Mouse (Mus musculus) spleen, adult 12 weeks (tissue): ENCODE data around the gene Upp1.
"Not testable (repeated sequence)": the region's sequence is repeated elsewhere in the genome, so short reads cannot be mapped to it uniquely, and the experiment has no call there.

Experiments used
- DNase-seq: peaks from one replicate; pipeline ENCODE4 v3.0.0; 2022; ENCODE audit warnings: low spot score

Upp1 gene

DNA sequence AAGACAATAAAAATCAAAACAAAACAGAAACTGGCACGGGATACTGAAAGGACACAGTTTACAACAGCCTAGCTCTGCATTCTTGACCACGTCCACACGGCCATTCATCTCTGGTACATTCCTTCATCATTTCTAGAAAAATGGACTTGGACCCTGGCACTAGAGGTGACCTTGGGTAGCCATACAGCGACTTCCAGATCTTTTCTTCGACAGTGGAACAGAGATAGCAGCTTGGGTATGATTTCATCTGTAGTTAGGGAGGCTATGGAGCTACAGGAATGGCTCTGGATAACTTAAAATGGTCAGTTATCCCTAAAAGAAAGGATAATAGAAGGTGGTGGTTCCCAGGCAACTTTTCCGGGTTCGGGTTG lies at the start of gene Upp1:
TSS of gene Upp1 (plus strand) at position 54 of the 371 bp plus-strand sequence.
- no peak for DNase-seq

DNA sequence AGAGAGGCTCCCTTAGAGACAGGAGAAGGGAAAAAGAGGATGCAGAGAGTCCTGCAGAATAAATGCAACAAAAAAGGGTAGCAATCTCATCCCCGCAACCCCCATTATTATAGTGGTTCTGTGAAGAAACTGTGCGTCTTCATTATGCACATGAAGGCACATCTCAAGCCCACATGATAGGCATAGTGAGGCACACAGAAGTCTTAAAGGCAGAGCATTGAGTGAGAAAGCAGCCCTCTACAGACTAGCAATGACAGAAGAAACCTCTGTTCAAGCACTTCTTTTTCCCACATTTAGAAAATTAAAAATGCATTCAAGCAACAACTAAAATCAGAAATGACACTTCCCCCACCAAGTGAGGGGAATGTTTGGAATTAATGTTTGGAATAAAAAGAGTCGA lies 41.5 kb upstream of the Upp1 start:
- no peak for DNase-seq

DNA sequence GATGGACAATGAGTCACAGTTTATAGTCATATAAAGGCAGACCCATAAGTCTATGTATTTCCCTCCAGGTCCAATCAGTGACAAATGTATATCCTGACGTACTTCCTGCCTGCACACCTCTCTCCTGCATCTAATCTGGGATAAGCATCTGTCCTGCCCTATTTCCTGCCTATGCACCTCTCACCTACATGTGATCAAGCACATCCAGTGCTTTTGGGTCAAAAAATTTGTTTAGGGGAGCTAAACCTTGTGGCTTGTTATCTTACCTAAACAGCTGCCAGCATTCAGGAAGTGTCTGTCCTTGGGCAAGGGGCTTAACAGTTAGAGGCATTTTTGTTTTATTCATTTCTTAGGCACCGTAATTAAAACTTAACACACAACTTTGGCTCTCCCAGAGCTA lies 4.7 kb upstream of the Upp1 start:
- DNase-seq: no peak

DNA sequence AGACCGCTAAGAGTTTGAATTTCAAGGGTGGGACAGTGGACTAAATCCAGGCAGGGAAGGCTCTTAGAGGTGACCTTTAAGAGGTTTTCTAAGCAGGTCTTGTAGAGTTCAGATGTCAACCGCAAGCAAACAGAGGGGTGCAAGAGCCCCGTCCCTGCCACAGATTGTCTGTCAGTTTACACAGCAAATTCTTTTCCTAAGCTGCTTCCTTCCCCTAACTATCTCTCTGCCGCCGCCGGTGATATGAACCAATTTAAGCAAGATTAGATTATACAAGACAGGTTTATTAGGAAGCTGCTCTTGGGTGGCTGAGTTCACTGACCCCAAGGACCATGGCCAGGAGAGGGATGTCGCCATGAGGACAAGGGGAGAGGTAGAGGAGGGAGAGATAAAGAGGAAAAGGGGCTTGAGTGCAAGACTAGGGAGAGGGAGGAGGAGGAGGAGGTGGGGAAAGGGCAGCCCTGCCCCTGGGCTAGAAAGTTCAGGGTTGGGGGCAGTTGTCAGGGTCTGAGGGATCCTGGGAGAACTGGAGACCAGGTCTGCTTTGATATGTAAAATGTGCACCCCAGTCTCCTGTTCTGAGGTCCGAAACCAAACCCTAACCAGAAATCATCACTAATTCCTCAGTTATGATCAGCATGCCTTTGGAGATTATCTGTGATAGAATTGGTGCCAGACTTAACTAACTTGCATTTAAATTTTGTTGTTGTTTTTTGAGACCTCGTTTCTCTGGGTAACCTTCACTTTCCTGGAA lies 2.4 kb upstream of the Upp1 start:
- no peak for DNase-seq

DNA sequence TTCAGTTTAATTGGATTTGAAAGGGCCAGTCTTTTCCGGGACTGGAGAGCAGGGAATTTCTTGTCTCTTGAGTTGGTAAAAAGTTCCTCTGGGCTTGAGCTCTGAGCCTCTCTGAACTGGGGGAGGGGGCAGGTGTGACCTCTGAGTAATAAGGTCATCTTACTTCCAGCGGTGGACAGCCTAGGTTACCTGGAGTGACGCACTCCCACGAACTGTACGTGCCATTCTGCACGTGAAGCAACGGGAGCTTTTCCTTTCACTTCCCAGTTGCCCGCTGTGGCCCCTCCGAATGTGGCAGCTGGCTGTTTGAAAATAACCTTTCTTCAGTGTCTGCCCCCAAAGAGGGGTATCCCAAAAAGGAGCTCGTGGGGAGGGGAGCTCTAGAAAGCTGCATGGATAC lies 1.8 kb upstream of the Upp1 start:
- no peak for DNase-seq

DNA sequence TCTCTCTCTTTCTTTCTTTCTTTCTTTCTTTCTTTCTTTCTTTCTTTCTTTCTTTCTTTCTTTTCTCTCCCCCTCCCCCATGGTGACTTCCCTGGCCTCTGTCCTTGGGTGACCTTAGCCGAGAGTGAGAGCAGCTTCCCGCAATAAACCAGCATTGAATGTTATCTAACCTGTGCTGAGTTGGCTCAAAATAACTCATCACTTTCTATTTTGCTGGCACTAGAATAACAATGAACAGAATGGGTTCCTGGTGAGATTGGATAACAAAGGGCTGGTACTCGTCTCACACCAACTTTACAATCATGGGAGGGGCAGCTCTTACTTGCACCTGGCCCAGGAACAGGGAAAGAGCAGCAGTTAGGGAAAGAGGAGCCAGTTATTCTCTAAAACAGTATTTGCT lies 987 bp upstream of the Upp1 start:
- DNase-seq: no peak

DNA sequence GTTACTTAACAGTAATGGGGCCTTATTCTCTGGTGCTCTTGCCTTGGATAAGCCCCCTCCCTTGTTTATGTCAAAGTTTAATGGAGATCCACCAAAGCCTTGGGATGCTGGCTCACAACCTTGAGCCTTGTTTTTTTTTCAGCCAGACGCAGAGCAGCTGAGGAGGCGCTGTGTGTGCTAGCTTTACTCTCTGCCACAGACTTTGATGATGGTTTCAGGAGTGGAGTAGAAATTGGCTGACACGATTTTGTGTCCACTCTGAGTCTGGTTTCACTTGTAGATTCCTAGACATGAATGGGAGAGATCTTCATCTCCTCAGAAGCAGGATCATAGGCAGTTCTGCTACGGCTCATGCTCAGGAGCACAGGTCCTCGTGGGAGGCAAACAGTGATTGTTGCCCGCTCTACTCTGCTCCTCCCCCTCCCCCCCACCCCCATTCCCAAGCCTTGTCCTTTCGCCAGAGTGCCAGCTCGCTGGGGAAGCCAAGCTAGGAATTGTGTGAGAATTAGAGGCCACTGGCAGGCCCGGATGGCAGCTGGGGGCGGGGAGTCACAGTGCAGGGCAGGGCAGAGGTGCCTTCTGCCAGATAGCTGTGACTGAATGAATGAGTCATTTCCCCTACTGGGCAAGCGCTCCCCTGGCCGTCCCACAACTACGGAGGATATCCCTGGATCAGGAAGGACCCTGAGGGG lies 399 bp upstream of the Upp1 start:
- no peak for DNase-seq

DNA sequence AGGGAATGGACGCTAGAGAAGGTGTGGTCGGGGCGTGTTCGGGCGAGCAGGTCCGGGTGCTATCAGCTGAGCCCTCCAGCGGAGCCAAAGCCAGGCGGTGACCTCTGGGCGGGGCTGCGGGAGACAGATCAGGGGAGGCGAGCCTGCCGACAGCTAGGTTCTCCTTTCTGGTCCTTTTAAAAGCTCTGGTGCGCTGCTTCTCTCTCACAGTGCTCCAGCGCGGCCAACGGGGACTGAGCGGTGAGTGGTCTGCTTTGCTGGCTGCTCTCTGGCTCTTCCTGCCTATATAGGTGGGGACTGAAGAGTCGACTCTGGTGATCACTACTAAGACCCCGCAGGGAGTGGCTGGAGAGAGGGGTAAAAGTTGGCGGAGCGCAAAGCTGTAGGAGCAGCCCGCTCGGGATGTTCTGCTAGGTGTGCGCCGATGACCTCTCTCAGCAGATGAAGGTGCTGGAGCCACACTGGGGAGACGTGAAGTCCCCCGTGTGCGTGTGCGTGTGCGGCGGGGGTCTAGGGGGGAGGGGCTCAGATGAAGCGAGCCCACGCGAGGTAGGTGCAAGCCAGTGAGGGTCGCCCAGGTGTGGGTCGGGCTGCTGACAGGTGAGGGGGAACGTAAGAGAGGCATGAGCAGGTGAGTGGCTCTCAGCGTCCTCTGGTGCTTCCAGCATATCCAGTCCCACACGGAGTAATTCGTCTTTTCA lies 668 bp downstream of the Upp1 start:
- DNase-seq: no peak

DNA sequence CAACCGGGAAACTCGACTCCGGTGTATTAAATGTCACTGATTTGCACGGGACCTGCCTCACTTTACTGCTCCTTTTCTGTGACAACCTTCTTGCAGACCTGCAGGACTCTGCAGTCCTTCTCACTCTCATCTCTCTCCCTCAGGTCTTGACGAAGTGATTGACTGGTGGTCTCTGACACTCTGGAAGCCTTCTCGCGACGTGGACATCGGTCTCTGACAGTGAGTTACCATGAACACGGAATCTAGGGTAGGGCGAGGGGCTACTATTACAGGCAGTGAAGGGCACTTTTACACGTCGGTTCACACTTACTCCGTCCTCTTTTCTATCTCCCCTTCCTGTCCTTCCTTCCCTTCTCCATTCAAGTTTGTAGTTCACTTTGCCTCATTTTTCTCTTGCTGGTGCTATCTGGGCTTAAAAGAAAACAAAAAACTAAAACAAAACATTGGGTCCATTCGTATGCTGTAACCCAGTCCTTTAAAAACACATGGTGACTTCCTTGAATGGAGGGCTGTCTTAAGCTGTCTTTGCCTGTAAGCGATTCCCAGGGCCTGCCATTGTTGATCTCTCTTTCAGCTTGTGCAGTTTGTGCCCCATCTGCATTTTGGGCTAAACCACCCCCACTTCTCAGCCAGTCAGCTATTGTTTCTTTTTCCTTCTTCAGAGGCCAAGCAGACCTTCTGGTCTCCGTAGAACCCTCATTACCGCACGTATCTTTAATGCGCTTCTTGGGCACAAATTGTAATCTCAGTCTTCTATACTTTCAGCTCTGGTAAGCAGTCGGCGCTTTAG lies 1.5 kb downstream of the Upp1 start:
- no peak for DNase-seq

DNA sequence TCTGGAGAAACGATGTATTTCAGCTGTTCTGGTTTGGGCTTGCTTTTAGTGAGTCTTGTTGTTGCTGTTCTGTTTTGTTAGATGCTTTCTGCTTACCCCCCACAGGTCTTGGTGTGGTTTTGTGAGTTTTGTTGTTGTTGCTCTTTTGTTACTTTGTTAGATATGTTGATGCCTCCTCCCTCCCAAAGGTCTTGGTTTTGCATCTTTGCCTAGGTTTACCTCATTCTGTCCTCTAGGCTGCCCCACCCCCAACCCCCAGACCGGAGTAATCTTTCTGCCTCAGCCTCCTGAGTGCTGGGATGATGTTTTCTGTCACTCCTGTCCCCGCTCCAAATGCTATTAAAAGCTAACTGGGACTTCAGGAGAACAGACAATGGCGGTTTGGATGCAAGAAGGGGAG lies 4.4 kb downstream of the Upp1 start:
- no peak for DNase-seq

DNA sequence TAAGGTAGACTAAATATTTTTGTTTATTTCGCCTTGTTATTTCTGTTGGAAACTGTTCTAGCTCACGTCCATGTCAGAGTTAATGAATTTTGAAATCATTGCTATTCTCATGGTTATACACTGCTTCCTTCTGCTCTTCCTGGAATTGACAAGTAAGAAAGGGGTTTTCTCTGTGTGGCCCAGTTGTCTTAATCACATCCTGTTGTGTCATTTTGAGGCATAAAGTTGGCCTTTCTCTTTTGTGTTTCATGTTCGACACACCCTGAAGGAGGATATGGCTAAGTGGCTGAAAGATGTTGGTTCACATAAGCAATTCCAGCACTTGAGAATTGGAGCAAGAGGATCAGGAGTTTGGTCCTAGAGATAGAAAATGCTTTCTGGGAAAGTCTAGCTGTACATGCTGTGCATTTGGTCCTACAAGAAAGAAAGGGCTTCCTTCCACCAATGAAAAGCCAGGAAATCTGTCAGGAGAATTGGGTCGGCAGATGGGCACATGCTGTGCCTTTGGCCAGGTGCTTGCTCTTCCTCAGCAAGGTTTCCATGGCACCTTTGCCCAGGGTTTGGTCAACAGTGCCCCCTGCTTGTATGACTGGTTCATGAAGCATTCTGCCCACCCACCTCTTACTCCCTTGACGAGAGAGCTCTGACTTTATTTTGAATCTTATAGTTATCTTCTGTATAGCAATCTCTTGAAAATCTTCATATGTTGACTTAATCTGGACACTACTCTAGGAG lies 8.6 kb downstream of the Upp1 start:
- DNase-seq: no peak

DNA sequence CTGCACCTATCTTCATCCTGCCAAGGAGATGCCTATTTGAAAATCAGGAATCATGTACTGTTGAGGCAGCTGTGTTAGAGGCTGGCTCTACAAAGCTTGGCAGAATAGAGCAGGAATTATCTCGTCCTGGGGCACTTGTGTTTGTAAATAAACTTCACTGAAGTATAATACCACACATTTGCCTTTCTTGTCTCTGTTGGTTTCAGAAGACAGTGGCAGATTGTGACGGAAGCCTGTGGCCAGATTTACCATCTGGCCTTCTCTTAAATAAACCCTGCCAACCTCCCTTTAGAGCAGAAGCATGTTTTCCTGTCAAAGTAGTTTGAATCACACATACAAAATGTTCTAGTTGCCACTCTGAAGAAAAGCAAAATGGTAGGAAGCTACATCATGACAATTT lies 10.2 kb downstream of the Upp1 start:
- DNase-seq: no peak

DNA sequence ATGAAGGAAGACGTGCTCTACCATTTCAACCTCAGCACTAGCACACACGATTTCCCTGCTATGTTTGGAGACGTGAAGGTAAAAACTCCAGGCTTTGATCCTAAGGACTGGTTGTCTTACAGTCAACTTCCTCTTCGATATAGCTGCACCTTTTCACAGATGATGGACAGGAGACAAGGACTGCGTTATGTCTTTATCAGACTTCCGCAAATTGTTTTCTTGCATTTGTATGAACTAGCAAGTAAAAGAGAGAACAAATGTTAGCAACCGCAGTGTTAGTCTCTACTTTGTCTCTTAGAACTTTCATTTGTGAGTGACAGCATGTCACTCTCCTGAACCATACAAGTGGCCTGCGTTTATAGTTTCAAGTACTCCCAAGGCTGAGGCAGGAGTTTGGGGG lies 11.6 kb downstream of the Upp1 start:
- DNase-seq: no peak

DNA sequence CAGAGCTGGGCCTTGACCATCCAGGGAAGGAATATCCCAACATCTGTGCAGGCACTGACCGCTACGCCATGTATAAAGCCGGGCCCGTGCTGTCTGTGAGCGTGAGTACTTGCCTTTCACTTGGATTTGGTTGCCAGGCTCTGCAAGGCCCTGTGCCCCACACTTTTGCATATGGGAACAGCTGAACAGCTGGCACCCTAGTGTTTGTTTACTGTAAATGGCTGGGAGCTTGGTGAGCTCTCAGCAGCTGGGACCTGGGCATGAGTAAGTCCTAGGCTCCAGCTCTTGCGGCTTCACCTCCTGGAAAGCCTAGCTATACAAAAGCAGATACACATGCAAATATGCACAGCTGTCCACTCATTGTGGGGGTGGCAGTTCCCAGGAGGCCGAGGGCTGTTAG lies 13.8 kb downstream of the Upp1 start:
- no peak for DNase-seq

DNA sequence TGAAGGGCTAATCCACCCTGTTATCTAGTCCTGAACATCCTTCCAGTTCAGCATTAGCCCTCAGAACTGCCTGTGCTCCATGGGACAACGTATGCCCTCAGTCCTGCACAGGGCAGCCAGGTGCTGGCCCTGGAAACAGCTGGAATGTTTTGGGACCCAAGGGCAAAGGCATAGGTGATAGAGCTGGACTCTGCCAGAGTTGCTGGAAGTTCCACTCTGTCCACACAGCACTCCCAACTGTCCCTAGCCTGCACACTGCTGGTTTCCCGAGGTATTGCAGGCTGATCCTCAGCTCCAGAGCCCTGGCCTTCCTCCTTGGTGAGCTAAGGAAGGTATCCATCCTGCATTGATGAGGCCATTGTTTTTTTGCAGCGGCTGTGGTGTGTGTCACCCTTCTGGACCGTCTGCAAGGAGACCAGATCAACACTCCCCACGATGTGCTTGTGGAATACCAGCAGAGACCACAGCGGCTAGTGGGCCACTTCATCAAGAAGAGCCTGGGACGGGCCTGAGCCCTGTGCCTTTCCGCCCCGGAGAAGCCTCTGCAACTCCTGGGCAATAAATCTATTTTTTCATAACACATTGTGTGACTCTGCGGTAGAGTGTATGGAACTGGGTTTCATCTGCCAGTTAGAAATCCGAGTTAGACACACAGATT lies 17.8 kb downstream of the Upp1 start:
- no peak for DNase-seq

DNA sequence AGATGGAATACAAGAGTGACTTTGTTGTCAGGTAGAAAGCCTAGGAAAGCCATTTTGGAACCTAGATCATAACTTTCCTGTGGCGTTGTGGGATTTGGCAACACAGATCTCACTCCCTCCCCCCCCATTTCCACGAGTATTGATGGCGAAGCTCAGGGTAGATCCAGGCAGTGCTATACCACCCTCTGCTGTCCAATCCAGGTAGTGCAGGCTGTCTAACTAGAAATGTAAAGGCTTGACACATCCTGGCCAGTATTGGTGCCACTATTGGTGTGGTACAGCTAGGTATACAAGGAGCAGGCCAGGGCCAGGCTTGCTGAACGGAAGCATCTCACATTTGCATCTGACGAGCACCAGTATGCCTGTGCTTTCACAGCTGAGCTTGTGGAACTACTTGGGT lies 18.6 kb downstream of the Upp1 start:
- no peak for DNase-seq

DNA sequence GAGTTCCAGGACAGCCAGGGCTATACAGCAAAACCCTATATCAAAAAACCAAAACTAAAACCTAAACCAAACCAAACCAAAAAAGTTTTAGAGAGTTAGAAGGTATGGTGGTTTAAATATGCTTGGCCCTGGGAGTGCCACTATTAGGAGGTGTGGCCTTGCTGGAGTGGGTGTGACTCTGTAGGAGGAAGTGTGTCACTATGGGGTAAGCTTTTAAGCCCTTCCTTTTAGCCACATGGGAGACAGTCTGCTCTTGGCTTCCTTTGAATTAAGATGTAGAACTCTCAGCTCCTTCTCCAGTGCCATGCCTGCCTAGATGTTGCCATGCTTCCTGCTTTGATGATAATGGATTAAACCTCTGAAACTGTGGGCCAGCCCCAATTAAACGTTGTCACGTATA lies 27.2 kb downstream of the Upp1 start:
- no peak for DNase-seq

DNA sequence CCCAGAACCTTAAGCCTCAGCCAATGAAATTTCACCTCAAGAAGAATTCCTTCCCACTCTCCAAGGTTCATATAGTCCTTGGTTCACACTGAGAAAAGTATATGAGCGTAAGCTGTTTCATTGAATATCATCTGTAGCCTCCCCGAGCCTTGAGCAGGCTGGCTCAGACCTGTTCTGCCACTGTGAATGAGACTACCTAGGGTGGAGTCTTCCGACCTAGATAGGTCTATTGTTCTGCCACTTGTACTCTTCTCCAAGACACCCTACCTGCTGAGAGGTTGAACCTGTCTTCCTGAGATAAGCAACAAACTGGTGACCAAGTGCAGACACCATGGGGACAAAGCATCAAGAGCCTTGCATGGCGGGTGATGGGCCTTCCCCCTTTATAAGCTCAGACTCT lies 28.2 kb downstream of the Upp1 start:
- no peak for DNase-seq

DNA sequence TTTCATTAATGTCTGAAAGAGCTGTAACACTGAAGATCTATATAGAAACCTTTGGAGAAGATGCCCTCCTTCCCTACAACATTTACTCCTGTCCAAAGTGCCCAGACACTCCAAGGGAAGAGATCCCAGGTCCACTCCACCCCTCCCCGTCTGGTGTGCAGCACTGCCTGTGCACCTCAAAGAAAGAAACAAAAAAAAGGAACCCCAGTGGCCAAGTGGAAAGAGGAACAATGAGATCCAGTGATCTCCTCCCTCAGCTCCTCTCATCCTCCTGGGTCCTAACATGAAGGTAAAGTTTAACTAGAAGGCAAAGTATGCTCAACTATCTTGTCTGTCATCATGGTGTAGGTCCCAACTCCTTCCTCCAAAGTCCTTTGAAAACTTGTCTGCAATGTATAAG lies 28.8 kb downstream of the Upp1 start:
- DNase-seq: no peak

DNA sequence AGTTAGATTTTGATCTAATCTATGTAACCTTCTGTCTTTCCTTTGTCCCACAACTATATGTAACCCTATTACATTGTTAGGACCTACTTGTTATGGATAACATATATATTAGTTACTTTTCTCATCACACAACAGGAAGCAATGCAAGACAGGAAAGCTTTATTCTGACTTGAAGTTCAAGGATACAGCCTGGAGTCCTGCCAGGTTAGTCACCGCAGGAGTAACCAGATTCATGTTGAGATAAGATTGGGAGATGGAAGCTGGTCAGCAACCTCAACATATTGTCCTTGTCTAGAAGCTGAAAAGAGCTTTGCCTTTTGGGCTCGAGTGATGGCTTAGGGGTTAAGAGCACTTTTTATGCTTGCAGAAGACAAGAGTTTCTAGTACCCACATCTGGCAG lies 30.3 kb downstream of the Upp1 start:
- no peak for DNase-seq

DNA sequence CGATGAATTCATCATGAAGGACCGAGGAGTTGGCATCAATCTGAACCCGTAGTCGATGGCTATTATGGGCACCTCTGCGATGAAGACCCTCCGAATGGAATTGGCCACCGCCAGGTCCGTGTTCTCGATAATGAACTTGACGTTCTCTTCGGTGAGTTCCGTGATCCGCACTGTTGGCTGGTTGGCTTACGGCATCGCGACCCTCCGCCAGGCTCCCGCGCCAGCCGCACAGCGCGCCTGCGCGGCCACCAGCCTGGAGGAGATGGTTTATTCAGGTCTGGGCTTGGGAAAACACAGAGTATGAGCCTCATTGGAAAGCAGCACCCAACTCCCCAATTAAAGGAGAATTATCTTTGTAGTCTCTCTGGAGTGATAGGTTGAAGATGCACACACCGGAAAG lies 32.5 kb downstream of the Upp1 start:
- DNase-seq: not testable (repeated sequence)
